ENCODE assay signal across 8 mouse cellular contexts in the genomic region with DNA sequence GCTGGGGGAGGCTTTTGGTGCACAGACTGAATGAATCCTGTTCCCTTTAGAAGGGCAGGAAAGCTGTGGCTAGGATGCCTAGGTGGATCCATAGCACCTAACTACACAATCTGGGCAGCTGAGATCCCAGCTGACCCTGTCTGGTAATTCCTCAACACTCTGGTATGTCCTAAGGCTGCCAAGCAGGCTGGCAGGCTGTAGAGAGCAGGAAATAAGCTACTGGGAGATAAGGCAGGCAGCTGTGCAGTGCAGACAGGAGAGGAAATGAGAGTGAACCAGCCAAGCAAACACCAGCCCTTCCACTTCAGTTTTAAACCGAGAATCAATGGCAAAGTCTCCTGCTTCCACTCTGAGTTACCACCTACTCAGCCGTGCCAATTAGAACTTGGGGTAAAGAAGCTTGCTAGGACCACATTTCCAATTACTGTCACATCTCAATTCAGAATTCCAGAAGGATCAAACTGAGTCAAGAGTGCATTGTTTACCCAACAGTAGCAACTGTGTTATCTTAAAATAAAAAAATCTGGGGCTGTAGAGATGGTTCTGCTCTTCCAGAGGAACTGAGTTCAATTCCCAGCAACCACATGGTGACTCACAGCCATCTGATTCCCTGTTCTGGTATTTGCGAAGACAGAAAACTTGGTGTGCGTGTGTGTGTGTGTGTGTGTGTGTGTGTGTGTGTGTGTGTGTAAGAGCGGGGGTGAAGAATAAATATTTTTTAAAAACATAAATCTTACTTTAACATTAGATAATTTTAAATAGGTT.
DNase-seq lines count a peak whose midpoint lies in the region; ATAC-seq lines count a peak whose summit lies in the region.

No protein-coding gene starts in this region.

- no peak overlapping the region for H3K4me3 ChIP-seq in midbrain, embryonic 15.5 days
- no peak overlapping the region for H3K4me3 ChIP-seq in midbrain, embryonic 11.5 days (ENCODE audit: low read depth, low read length)
- no peak overlapping the region for H3K4me3 ChIP-seq in intestine, embryonic 14.5 days (ENCODE audit: low read depth, low read length)
- H3K4me3 ChIP-seq in limb, embryonic 15.5 days: no peak overlapping the region

- 76% methylated on average over 5 of the region's 5 CpGs for WGBS in midbrain, embryonic 15.5 days
- 77% methylated on average over 5 of the region's 5 CpGs for WGBS in midbrain, embryonic 11.5 days
- WGBS in intestine, embryonic 14.5 days: 62% methylated on average over 5 of the region's 5 CpGs
- WGBS in limb, embryonic 15.5 days: 56% methylated on average over 5 of the region's 5 CpGs

- no peak for ATAC-seq in midbrain, embryonic 15.5 days (replicated peaks)
- ATAC-seq in midbrain, embryonic 11.5 days (ENCODE audit: low FRiP score): no peak
- ATAC-seq in activated CD4-positive, CD25-positive, alpha-beta regulatory T cell, adult 4 months: peak; percentile 57
- ATAC-seq in intestine, embryonic 14.5 days (replicated peaks; ENCODE audit: low FRiP score, low TSS enrichment, low read depth): 0 out of 2 replicates have a peak, but pooled peaks have one; percentile 32
- ATAC-seq in limb, embryonic 15.5 days (ENCODE audit: insufficient number of reproducible peaks, low FRiP score, low TSS enrichment, low read depth): peak; percentile 52; the same call in 1 of the 2 replicates

- intact Hi-C loops in gastrocnemius, postnatal 14 days (cut with DNase I; ENCODE audit: low total_unique reads): no loop called here

- H3K27ac ChIP-seq in midbrain, embryonic 15.5 days: peak overlapping the region; percentile 35
- H3K27ac ChIP-seq in midbrain, embryonic 11.5 days (ENCODE audit: low read depth, low read length): no peak overlapping the region
- peak overlapping the region; percentile 47; the same call in 1 of the 2 replicates for H3K27ac ChIP-seq in intestine, embryonic 14.5 days (ENCODE audit: low read depth)
- H3K27ac ChIP-seq in limb, embryonic 15.5 days: peak overlapping the region; percentile 60

- peaks cover 9% of the 10 kb centered on the region for H3K4me1 ChIP-seq in midbrain, embryonic 15.5 days
- no peaks in the 10 kb centered on the region for H3K4me1 ChIP-seq in midbrain, embryonic 11.5 days (ENCODE audit: control insufficient read depth, insufficient read depth, low read length)
- H3K4me1 ChIP-seq in intestine, embryonic 14.5 days (replicated peaks; ENCODE audit: control insufficient read depth, insufficient read depth, low read length): 0 out of 2 replicates have a peak, but pooled peaks cover 5% of the 10 kb centered on the region
- peaks cover 9% of the 10 kb centered on the region for H3K4me1 ChIP-seq in limb, embryonic 15.5 days

- H3K27me3 ChIP-seq in midbrain, embryonic 15.5 days (replicated peaks): no peaks in the 10 kb centered on the region
- no peaks in the 10 kb centered on the region for H3K27me3 ChIP-seq in midbrain, embryonic 11.5 days (ENCODE audit: control insufficient read depth, insufficient read depth, low read length)
- no peaks in the 10 kb centered on the region for H3K27me3 ChIP-seq in intestine, embryonic 14.5 days (replicated peaks; ENCODE audit: control insufficient read depth, insufficient read depth, low read length)
- no peaks in the 10 kb centered on the region for H3K27me3 ChIP-seq in limb, embryonic 15.5 days

- no peaks in the 10 kb centered on the region for H3K9me3 ChIP-seq in midbrain, embryonic 15.5 days
- no peaks in the 10 kb centered on the region for H3K9me3 ChIP-seq in midbrain, embryonic 11.5 days (ENCODE audit: control insufficient read depth, low read length)
- 0 out of 2 replicates have a peak, but pooled peaks cover 3% of the 10 kb centered on the region for H3K9me3 ChIP-seq in intestine, embryonic 14.5 days (ENCODE audit: control insufficient read depth, low read length)
- H3K9me3 ChIP-seq in limb, embryonic 15.5 days: no peaks in the 10 kb centered on the region

- H3K4me2 ChIP-seq in midbrain, embryonic 15.5 days: no peak overlapping the region
- H3K4me2 ChIP-seq in midbrain, embryonic 11.5 days: no peak overlapping the region
- no peak overlapping the region for H3K4me2 ChIP-seq in intestine, embryonic 14.5 days (ENCODE audit: low read length)
- H3K4me2 ChIP-seq in limb, embryonic 15.5 days: no peak overlapping the region

- no peak overlapping the region for H3K9ac ChIP-seq in midbrain, embryonic 15.5 days
- H3K9ac ChIP-seq in midbrain, embryonic 11.5 days (ENCODE audit: low read length): no peak overlapping the region
- H3K9ac ChIP-seq in intestine, embryonic 14.5 days (ENCODE audit: low read length): no peak overlapping the region
- H3K9ac ChIP-seq in limb, embryonic 15.5 days: no peak overlapping the region

- no peak for DNase-seq in midbrain, embryonic 11.5 days (ENCODE audit: low spot score, missing footprints)
- DNase-seq in gastrocnemius, postnatal 14 days: peak; percentile 53
- peak; percentile 55 for DNase-seq in intestine, embryonic 14.5 days (ENCODE audit: low spot score)
- peak; percentile 64 for DNase-seq in skeletal muscle tissue, adult 2 months (ENCODE audit: low read depth, low spot score)
- DNase-seq in retina, postnatal 1 day: no peak

- H3K36me3 ChIP-seq in midbrain, embryonic 15.5 days (replicated peaks): peaks cover under 1% of the 10 kb centered on the region; the same call in 1 of the 2 replicates
- no peaks in the 10 kb centered on the region for H3K36me3 ChIP-seq in midbrain, embryonic 11.5 days (ENCODE audit: control insufficient read depth, insufficient read depth, low read length)
- peaks cover 10% of the 10 kb centered on the region; the same call in 1 of the 2 replicates for H3K36me3 ChIP-seq in intestine, embryonic 14.5 days (ENCODE audit: control insufficient read depth, insufficient read depth, low read length)
- H3K36me3 ChIP-seq in limb, embryonic 15.5 days: peaks cover 17% of the 10 kb centered on the region

Comparison
In these comparisons a context has a peak if more than half of its experiments do, and no peak if none do; other contexts are left out.
1. ATAC-seq: peak in activated CD4-positive, CD25-positive, alpha-beta regulatory T cell, adult 4 months (single experiment), intestine, embryonic 14.5 days (single experiment) and limb, embryonic 15.5 days (single experiment); none in midbrain, embryonic 15.5 days (single experiment) and midbrain, embryonic 11.5 days (single experiment).
2. DNase-seq: peak in gastrocnemius, postnatal 14 days (single experiment), intestine, embryonic 14.5 days (single experiment) and skeletal muscle tissue, adult 2 months (single experiment); none in midbrain, embryonic 11.5 days (single experiment) and retina, postnatal 1 day (single experiment).